Mouse (Mus musculus) liver, adult 2 months (tissue): Measurements from ENCODE around the gene Ip6k2.

ENCODE experiments used
- CTCF ChIP-seq: fragments of 200-500 bp; IDR thresholded peaks from 2 replicates; pipeline ENCODE4 v1.5.1; 2011; ENCODE audit warnings: low read depth, low read length, control low read depth
- POLR2A ChIP-seq: fragments of 200-500 bp; IDR thresholded peaks from 2 replicates; pipeline ENCODE4 v1.6.1; 2011; ENCODE audit warnings: low read length, control low read depth; ENCODE audit not compliant: insufficient read depth; ENCODE audit errors: extremely low read depth

DNA sequence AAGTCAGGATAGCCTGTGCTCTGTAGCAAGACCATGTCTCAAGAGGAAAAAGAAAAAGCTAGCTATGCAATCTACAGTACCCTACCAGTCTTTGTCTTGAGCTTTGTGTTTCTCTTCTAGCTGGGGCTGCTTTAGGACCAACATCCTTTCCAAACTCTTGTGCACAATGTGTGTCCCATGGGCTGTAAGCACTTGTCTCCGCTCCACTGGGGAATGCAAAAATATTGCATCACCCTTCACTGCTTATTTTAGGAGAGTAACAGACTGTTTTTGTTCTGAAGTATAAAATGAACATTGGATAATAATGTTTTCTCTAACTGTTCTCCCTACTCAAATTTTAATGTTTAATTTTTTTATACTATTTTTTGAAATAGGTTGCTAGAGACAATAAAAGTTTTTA lies 2.9 kb downstream of the Ip6k2 start:
- TF ChIP-seq CTCF (no peak), POLR2A (no peak)
